Mouse (Mus musculus) lung, adult 18-20 months (tissue): Measurements from ENCODE around the gene Dennd1a.
A peak's percentile ranks its signal among the peaks of the same experiment; 100 is the strongest.

ENCODE experiments used
- DNase-seq, 2 experiments: peaks; one replicate each; pipeline ENCODE4 v3.0.0; 2022; ENCODE audit warnings: mixed read lengths in 2 of 2

The Dennd1a gene

GRCm38 (mm10) chr2:38286733-38287551, at the start of gene Dennd1a:
TSS of gene Dennd1a (minus strand) at chr2:38287390.
- peak; percentile 88 to 91 for DNase-seq

DNA sequence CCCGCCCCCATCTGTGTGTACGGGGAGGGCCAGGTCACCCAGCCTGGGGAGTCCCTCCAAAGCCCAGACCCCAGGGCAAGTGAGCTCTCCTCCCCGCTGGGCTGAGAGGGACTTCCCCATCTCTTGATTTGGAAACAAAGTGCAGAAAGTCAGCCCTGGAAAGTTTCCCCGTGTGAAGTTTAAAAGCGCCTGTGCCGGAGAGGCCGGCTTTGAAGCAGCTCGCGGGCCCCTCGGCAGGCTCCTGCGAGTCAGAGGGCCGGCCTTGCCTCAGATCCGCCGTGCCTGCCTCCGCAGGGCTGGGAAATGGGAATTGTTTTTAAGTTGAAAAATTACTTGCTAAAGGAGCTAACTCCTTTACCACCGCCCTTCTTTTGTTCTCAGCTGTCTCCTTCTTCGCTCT, 49.4 kb upstream of the Dennd1a start:
- DNase-seq: no peak

DNA sequence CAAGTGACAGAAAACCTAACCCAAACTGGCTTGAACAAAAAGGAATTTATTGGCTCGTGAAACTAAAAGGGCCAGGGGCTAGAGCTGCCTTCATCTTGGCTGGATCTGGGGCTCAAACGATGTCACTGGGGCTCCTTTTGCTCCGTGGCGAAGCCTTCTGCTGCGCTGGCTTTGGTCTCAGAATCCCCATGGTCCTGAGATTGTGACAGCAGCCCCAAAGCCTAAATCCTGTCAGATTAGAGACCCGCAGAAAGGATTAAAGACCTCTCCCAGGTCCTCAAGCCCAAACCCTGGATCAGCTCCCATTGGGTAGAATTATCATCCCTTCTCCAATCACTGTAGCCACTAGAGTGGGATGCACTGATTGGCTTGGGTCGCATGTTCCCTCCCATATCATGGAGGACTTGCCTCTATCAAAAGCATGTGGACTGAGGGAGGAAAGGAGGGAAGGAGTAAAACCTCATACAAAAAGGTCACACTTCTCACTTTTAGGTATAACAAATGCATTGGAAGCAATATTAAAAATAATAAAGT, 46.5 kb upstream of the Dennd1a start:
- DNase-seq: no peak

DNA sequence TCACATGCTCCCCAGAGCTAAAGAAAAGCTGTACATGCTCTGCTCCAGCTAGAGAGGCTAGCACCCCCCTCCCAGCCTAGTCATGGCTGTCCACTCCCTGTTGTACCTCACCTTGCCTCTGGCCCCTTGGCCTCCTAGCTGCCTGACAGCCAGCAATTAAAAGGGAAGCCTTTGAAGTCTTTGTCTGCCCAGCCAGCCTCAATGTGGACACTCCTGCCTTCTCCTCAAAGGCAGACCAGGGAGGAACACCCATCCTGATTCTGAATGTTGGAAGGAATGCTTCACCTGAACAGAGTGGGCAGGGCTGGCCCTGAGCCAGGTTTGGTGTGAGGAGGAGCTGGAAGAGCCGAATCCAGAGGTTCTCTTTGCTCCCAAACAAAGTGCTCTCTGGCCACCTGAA, 39.5 kb upstream of the Dennd1a start:
- no peak for DNase-seq

DNA sequence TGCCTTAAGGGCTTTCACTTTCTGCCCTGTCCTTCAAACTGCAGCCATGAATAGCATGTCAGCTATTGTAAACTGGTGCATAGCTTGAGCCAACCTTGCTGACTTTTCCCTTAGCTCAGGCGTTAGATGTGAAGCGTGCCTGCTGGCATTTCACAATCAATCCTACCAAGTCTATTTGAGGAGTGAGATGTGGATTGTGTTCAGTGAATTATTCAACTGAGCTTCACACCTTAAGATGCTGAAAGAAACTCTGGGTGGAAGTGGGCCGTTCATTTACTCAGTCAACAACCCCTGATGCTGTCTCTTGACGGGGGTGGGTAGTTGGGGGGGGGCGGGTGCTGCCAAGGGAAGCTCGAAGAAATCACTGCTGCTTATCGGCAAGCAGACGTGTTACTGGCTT, 36.2 kb upstream of the Dennd1a start:
- no peak for DNase-seq

- DNase-seq: no peak
Measured at GRCm38 (mm10) chr2:38320911-38321310, 33.7 kb upstream of the Dennd1a start.

DNA sequence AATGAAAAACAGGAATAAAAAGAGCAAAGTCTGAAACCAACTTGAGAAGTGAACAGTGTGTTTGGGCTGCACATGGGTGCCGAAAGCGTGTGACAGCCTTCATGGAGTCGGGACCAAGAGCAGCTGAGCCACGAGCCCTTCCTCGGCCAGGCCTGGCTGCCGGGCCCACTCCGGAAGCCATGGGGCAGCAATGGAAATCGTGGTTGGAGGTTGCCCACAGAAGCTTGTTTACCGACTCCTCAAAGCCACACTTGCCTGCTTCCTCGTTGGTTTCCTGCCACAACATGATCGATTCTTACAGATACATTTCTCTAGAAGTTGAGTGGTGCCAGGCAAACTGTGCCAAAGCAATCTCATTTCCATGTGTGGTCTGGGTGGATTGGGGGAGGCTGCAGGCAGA, 31.9 kb upstream of the Dennd1a start:
- no peak for DNase-seq

DNA sequence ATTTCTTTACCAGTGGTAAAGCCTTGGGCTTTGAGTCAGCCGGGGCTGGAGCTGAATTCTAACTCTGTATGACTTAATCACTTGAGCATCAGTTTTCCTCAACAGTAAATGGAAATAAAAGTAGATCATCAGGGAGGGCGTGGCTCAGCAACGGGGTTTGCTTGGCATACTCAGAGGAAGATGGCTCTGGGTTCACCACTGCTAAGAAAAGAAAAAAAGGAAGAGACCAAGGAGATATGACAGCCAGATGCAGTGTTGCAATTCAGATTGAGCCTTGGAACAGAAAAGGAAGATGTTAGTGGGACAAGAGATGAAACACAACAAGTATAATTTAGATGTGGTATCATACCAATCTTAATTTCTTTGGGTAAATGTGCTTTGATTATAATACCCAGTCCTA, 26.2 kb upstream of the Dennd1a start:
- no peak for DNase-seq

- DNase-seq: no peak
Measured at GRCm38 (mm10) chr2:38312921-38313320, 25.7 kb upstream of the Dennd1a start.

DNA sequence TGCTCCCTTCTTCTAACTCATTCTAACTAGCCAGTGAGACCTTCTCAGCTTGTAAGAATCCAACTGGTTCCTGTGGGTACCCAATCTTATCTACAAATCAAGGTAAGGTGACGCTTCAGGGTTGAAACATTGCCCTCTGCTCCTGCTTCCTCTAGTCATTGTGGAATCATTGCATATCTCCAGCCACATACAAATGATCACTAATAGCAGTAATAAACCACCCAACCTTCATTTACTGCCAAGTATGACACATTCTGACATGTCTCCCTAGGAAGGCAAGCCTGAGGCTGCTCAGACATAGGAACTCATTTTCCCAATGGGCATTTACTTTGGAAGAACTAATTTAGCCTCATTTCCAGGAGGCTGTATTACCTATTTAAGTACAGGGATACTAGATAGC, 18.0 kb upstream of the Dennd1a start:
- no peak for DNase-seq

DNA sequence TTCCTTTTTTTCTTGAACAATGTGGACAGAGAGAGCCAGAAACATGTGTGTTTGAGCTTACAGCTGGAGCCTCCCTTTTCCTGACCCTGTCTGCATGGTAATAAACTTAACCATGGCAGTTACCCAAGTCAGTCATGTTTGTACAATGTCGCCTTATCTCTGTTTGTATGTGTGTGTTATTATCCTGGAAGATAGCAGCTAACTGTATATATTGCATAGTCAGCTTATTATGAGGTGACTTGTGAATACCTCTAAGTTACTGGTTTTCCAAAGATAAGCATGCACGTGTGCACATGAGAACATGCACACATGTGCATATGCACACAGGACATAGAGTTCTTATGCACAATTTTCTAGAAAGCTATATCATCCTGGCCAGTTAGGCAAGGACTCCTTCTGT, 13.8 kb upstream of the Dennd1a start:
- DNase-seq: no peak

GRCm38 (mm10) chr2:38295939-38296338, 8.7 kb upstream of the Dennd1a start:
- DNase-seq: no peak

DNA sequence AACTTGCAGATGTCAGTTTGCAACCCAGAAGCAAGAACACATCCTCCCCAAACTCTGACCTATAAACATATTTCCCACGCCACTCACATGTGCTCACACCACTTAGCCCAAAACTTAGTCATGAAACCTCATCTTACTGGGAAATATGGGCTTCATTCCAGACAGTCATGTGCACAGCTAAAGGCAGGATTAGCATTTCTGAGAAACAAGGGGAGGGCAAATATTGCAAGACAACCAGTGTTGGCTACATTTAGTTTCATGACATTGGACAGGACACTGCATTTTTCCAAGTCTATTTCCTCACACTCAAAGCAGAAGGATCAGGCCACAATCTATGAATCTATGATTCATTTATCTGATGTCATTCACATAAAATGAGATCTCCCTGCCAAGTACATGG, 4.3 kb upstream of the Dennd1a start:
- peak in 1 of 2 experiments; percentile 16 for DNase-seq

- no peak for DNase-seq
Measured at GRCm38 (mm10) chr2:38288226-38288625, 1.0 kb upstream of the Dennd1a start.

- DNase-seq: no peak
Measured at GRCm38 (mm10) chr2:38286433-38286732, 807 bp downstream of the Dennd1a start.

DNA sequence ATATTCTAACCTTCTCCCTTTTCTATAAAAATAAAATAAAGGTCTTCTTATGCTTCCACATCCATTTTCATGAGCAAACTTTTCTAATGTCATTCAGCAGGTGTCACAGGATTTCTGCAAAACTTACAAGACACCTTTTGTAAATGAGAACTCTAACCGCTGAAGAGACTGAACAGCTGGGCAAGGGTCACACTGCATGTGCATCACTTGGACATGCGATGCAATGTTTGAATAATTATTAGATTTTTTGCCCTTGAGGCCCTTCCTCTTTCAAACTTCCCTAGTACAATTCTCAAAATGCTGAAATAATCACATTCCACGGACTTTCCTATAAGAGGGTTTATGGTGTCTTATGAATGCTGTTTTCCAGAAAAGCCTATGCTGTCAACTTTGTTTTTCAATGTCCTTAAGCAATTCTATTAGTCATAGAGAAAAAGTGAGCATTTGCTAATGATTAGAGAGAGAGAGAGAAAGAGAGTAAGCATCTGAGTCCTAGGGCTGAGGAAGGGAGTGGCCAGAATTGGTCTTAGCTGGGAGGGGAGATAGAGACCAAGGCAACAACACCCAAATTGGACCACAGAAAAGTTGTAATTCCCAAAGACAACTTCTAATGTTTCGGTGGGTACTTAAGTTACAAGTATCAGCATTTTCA, 1.3 kb downstream of the Dennd1a start:
- DNase-seq: no peak

- DNase-seq: no peak
Measured at GRCm38 (mm10) chr2:38283961-38284360, 3.2 kb downstream of the Dennd1a start.

- no peak for DNase-seq
Measured at GRCm38 (mm10) chr2:38280376-38280775, 6.8 kb downstream of the Dennd1a start.

GRCm38 (mm10) chr2:38274973-38275372, 12.2 kb downstream of the Dennd1a start:
- no peak for DNase-seq

GRCm38 (mm10) chr2:38263653-38264052, 23.5 kb downstream of the Dennd1a start:
- DNase-seq: no peak

GRCm38 (mm10) chr2:38259052-38259451, 28.1 kb downstream of the Dennd1a start:
- DNase-seq: no peak

DNA sequence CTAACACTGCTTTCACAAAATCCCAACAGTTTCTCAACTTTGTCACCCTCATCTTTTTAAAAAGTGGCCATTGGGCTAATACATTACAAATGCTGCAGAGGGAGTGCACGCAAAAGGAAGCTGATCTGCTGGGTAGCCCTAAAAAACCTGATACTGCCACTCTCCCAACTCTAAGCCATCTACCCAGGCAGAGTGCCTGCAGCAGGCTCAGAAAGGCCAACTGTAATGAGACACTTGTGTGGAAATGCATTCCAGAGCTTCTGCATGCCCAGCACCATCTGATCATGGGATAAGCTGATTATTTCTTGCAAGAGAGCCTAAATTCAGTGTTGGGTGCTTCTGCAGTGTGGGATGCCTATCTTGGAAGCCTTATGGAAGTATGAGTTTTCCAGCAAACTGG, 49.6 kb downstream of the Dennd1a start:
- DNase-seq: no peak

DNA sequence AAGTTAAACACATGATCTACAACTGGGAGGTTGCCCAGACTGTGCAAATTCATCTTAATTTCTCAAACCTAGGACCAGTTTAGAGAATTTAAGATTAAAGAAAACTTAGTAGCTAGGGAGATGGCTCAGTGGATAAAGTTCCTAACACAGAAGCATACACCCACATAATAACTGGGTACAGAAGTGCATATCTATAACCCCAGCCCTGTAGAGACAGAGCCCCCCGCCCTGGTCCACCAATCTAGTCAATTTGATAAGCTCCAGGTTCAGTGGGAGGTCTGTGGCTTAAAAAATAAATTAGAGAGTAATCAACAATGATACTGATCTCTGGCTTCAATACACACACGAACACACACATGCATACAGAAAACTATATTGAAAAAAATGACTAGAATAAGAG, 51.6 kb downstream of the Dennd1a start:
- no peak for DNase-seq

- DNase-seq: no peak
Measured at GRCm38 (mm10) chr2:38229882-38230281, 57.3 kb downstream of the Dennd1a start.
